Mouse (Mus musculus) left cerebral cortex, adult 2 months (tissue): ENCODE data around the gene Rgmb. TPM values are rescaled to one million over a fixed set of nuclear protein-coding genes. Genes with fewer than 3 reads are reported as not detected.

Experiments
- DNase-seq, 2 experiments: peaks; one replicate each; pipeline ENCODE4 v3.0.0; 2021 to 2022; ENCODE audit warnings: low spot score in 2 of 2, mixed read lengths in 1 of 2; ENCODE audit errors: extremely low spot score in 1 of 2
- H3K27ac ChIP-seq: fragments of 200-600 bp; 2 replicates; pipeline ENCODE4 v1.8.1; 2022
- H3K4me3 ChIP-seq: fragments of 200-600 bp; 2 replicates; pipeline ENCODE4 v1.8.1; 2022
- CTCF ChIP-seq: fragments of 200-600 bp; IDR thresholded peaks from 2 replicates; pipeline ENCODE4 v1.8.1; 2022; ENCODE audit warnings: antibody characterized with exemption, mild to moderate bottlenecking, moderate library complexity
- intact Hi-C: fragments of 180-260 bp; cut with DNase I; formaldehyde crosslinking; loops from one replicate; pipeline ENCODE4 v1.15.1; 2025
- total RNA-seq, 2 experiments: library from RNA; stranded (reverse); gene quantifications; 2 replicates each; pipeline ENCODE4 v1.2.3; 2021

The Rgmb gene
- total RNA-seq, 2 experiments from 2014 or later, result 71.0 to 75.1 TPM

DNA sequence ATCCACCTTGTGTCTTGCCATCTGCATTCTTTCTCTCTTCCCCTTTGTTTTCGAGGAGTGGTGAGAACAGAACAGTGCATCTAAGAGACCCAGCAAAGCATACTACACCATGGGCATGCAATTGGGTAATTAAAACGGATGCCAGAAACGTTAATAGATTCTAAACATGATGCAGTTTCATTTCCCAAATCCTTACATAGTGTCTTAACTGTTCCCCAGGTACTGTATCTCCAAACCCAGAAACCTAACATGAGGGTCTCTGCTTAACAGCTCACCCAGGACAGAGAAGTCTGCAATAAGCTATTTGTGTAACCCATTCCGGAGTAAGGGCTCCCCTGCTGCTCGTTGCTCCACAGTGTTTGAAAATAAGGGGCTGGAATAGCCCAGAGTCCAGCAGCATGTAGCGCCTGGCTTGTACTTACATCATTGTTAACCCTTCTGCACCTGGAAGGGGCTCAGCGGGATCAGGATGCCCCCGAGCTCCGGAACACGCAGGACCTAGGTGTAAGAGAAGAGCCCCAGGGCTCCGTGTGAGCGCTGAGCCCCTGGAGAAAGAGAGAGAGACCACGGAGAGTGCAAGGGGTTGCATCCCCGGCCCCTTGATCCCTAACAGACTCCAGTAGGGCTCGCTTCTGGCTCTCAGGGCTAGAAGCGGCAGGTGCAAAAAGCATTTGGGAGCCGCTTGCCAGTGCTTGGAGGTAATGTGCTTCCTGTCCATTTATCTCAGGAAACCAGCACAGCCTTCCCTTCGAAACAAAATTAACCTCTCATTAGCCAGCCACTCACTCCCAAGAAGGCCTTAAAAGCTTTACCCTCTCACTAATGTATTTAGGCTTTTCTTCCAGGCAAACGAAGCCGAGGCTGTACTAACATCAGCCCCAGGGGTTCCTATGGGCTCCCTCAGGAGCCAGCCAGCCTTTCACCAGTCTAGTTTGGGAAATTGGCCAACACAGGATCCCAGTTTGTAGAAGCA, 1.4 kb downstream of the Rgmb start:
- peak overlapping the region; percentile 61 for H3K27ac ChIP-seq
- peak overlapping the region; percentile 56 for H3K4me3 ChIP-seq
- intact Hi-C loops, result loop anchor here (5.0 kb wide), 1 partner anchor 838 kb away; no protein-coding TSS in a partner anchor
- no peak for DNase-seq
- no peak for TF ChIP-seq CTCF

GRCm38 (mm10) chr17:15828131-15828917, 2.5 kb downstream of the Rgmb start:
- peak; percentile 38 for TF ChIP-seq CTCF
- intact Hi-C loops, result loop anchor here (5.0 kb wide), 1 partner anchor 839 kb away; no protein-coding TSS in a partner anchor
- Histone ChIP-seq H3K27ac (no peak overlapping the region), H3K4me3 (no peak overlapping the region)
- DNase-seq, result no peak

- no peak for TF ChIP-seq CTCF
- H3K27ac ChIP-seq, result peak overlapping the region; percentile 74
- intact Hi-C loops, result loop anchor here (5.0 kb wide), 1 partner anchor 840 kb away; no protein-coding TSS in a partner anchor
- peak overlapping the region; percentile 88 for H3K4me3 ChIP-seq
- no peak for DNase-seq
Measured at GRCm38 (mm10) chr17:15826928-15827327, 3.9 kb downstream of the Rgmb start.

DNA sequence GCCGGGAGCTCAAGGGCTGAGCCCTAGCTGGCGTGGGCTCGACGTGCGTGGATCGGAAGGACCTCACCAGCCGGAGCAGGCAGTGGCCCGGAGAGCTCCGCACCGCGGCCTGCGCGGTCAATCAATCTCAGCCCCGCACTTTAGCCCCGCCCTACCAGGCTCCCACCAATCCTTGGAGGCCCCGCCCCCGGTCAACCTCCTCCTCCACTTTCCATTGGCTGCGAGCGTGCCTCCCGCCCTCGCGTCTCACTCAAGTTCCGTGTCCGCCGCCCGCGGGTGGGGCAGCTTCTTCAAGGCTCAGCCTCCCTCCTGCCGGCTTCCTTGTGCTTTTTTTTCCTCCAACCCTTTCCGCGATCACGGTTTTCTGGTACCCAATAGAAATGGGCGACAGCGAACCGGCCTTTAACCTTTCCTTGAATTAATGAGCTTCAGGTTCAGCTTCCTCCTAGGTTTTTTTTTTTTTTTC, 4.4 kb downstream of the Rgmb start:
- intact Hi-C loops, result loop anchor here (5.0 kb wide), 1 partner anchor 841 kb away; no protein-coding TSS in a partner anchor
- no peak; the same call in 1 of the 2 replicates for TF ChIP-seq CTCF
- peak overlapping the region; percentile 88 for H3K4me3 ChIP-seq
- peak; percentile 99 for DNase-seq
- H3K27ac ChIP-seq, result peak overlapping the region; percentile 89

GRCm38 (mm10) chr17:15825481-15826396, 5.1 kb downstream of the Rgmb start:
- peak overlapping the region; percentile 89 for H3K27ac ChIP-seq
- intact Hi-C loops, result loop anchor here (5.0 kb wide), 1 partner anchor 842 kb away; no protein-coding TSS in a partner anchor
- TF ChIP-seq CTCF, result no peak; the same call in none of the 2 replicates
- peak overlapping the region; percentile 88 for H3K4me3 ChIP-seq
- DNase-seq, result peak; percentile 57 to 62

DNA sequence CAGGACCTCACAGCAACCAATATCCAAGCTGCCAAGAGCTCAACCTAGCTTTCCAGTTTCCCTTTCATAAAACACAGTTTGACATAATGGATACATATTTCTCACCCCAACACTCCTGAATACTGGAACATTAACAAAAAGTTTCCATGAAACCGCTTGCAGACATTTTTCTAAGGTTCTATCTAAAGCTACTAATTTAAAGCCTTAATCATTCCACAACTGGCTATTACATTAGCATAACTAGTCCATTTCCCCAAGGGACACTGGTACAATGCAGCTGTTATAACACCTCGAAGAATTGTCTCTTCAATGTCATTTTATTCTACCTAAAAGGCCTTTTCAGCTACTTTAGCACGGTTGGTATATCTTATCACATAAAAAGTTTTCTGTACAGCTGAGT, 6.0 kb downstream of the Rgmb start:
- intact Hi-C loops, result loop anchor here (5.0 kb wide), 1 partner anchor 842 kb away; no protein-coding TSS in a partner anchor
- TF ChIP-seq CTCF, result no peak
- Histone ChIP-seq H3K27ac (no peak overlapping the region), H3K4me3 (peak overlapping the region; percentile 88)
- DNase-seq, result no peak

- Histone ChIP-seq H3K27ac (peak overlapping the region; percentile 7; the same call in 1 of the 2 replicates), H3K4me3 (peak overlapping the region; percentile 88)
- TF ChIP-seq CTCF, result no peak
- no peak for DNase-seq
- intact Hi-C loops, result no loop called here
Measured at GRCm38 (mm10) chr17:15824337-15824736, 6.5 kb downstream of the Rgmb start.

- intact Hi-C loops, result no loop called here
Measured at GRCm38 (mm10) chr17:15823838-15824237, 7.0 kb downstream of the Rgmb start.

DNA sequence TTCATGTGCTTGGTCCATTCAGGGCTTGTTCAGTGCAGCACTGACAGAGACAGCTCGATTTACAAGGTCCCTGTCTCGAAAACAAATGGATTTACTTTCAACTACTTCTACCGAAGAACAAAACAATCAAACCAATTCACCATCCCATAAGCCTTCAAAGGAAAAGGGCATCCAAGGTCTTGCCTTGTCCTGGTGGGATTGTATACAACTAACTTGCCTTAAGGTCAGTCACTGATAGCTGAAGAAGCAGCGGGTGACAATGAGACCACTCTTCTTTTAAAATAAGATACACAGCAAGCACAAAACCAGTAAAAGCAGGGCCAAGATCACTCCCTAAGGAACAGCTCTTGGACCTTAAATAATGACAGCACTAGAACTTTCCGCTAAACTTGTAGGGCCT, 7.6 kb downstream of the Rgmb start:
- no peak overlapping the region for H3K27ac ChIP-seq
- no peak overlapping the region for H3K4me3 ChIP-seq
- intact Hi-C loops, result no loop called here
- TF ChIP-seq CTCF, result no peak
- no peak for DNase-seq

More at GRCm38 (mm10) chr17:15823838-15824237, 7.0 kb downstream of the Rgmb start:
- no peak for TF ChIP-seq CTCF
- Histone ChIP-seq H3K4me3 (peak overlapping the region; percentile 88), H3K27ac (no peak overlapping the region; the same call in 1 of the 2 replicates)
- no peak for DNase-seq

DNA sequence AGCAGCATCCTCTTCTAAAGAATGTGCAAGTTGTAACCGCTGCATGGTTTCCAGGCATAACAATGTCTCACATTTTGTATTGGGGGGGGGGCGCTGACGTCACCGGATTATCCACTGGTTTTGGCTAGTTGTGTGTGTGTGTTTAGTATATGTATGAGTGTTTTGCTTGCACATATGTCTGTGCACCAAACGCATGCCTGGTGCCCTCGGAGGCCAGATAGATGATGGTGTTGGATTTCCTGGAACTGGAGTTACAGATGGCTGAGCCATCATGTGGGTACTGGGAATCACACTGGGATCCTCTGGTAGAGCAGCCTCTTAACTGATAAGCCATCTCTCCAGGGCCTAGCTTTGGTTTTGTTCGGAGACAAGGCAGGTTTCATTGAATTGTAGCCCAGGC, 8.5 kb downstream of the Rgmb start:
- no peak overlapping the region for H3K27ac ChIP-seq
- TF ChIP-seq CTCF, result no peak
- no peak overlapping the region for H3K4me3 ChIP-seq
- intact Hi-C loops, result no loop called here
- no peak for DNase-seq

- no peak for TF ChIP-seq CTCF
- intact Hi-C loops, result no loop called here
Measured at GRCm38 (mm10) chr17:15821706-15822105, 9.1 kb downstream of the Rgmb start.

More at GRCm38 (mm10) chr17:15821706-15822105, 9.1 kb downstream of the Rgmb start:
- Histone ChIP-seq H3K27ac (no peak overlapping the region), H3K4me3 (no peak overlapping the region)
- no peak for DNase-seq
